Mouse (Mus musculus): Measurements from ENCODE around the gene Gpn2. TPM values are rescaled to one million over a fixed set of nuclear protein-coding genes. Genes with fewer than 3 reads are reported as not detected.

Gene Gpn2
- polyA plus RNA-seq, 1 experiment = 22.2 TPM

DNA sequence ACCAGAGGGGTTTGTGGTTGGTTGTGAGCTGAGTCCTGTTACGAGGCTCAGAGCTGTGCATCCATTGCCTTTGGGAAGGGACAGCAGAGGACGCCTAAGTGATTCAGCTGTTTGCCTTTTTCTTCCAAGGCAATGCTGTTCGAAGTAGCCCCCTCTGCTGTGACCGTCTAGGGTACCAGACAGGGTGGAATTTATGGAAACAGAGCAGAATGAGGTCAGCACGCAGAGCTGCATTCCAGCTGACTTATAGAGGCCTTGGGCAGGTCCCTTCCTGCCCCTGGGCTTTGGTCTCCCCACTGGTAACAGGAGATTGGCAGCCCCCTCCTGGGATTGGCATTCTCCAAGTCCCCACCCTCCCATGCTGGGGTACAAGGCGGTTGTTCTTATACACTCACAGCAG, 20.7 kb downstream of the Gpn2 start:
- Histone ChIP-seq H3K27ac (ENCODE audit: insufficient read depth, low read length) (no peak overlapping the region), H3K4me1 (ENCODE audit: control insufficient read depth, insufficient read depth, low read length) (peaks cover 1% of the 10 kb centered on the region; the same call in 1 of the 2 replicates), H3K4me3 (ENCODE audit: insufficient read depth, low read length) (no peak overlapping the region)
- no peak for TF ChIP-seq CTCF (IDR thresholded peaks at IDR 0.05; ENCODE audit: extremely low read depth, insufficient read depth, low read length)

DNA sequence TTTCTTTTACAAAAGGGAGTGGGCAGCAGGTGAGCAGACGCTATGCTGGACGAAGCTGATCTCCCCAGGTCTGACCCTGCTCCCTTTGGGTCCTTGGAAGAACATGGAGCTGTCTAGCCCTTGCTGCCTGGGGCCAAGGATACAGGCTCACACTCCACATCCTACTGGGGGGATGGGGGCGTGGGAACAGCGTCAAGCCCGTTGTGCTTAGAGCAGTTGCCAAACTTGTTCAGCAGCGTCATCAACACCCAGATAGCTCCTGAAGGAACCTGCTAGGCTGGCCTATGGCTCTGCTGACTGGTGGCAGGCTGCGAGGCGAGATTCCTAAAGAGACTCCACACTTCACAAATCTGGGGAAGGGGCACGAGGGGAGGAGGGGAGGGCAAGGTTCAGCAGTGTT, 21.2 kb downstream of the Gpn2 start:
- no peak for TF ChIP-seq CTCF (IDR thresholded peaks at IDR 0.05; ENCODE audit: extremely low read depth, insufficient read depth, low read length)
- TF ChIP-seq POLR2A (IDR thresholded peaks at IDR 0.05; ENCODE audit: extremely low read depth, insufficient read depth, low read length) = no peak
- Histone ChIP-seq H3K4me3 (ENCODE audit: insufficient read depth, low read length) (no peak overlapping the region), H3K4me1 (ENCODE audit: control insufficient read depth, insufficient read depth, low read length) (no peaks in the 10 kb centered on the region), H3K27ac (ENCODE audit: insufficient read depth, low read length) (no peak overlapping the region)

DNA sequence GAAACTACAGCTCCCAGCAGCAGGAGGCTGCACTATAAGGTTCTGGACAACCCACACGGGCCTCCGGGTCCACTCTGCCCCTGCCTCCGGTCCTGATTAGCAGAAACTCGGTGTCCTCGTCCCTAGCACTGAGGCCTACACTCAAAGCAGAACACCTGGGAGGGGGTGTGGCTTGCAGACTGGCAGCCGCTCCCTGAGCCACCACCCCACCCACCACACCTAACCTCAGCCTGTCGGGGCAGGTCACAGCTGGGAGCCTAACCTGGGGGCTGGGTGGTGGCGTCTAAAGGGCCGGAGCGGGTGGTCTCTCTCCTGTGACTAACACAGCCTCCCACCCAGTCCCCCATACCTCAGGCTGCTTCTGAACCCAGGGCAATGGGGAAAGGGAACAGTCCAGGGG, 23.1 kb downstream of the Gpn2 start:
- TF ChIP-seq POLR2A (IDR thresholded peaks at IDR 0.05; ENCODE audit: extremely low read depth, insufficient read depth, low read length) = no peak
- no peak for TF ChIP-seq CTCF (IDR thresholded peaks at IDR 0.05; ENCODE audit: extremely low read depth, insufficient read depth, low read length)
- H3K4me1 ChIP-seq (ENCODE audit: control insufficient read depth, insufficient read depth, low read length) = no peaks in the 10 kb centered on the region
- no peak overlapping the region for H3K27ac ChIP-seq (ENCODE audit: insufficient read depth, low read length)
- no peak overlapping the region for H3K4me3 ChIP-seq (ENCODE audit: insufficient read depth, low read length)

DNA sequence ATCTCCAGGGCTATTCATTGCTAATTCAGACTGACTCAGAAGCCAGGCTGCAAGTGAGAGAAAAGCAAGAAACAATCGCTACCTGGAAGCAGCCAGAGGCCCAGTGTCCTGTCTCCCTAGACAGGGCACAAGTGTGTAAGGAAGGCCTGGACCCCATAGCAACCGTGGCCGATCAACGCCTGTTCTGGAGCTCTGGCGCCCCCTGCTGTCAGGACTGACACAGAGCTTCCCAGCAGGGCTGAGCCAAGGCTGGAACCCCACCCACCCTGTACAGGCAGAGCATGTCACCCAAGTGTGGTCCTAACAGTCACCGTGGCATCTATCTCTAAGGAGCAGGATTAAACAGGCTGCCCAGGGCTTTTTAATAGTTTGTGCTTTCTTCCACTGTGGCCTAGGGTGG, 25.6 kb downstream of the Gpn2 start:
- Histone ChIP-seq H3K27ac (ENCODE audit: insufficient read depth, low read length) (no peak overlapping the region), H3K4me1 (ENCODE audit: control insufficient read depth, insufficient read depth, low read length) (peaks cover 4% of the 10 kb centered on the region), H3K4me3 (ENCODE audit: insufficient read depth, low read length) (no peak overlapping the region)
- TF ChIP-seq CTCF (IDR thresholded peaks at IDR 0.05; ENCODE audit: extremely low read depth, insufficient read depth, low read length) (peak; percentile 81), POLR2A (IDR thresholded peaks at IDR 0.05; ENCODE audit: extremely low read depth, insufficient read depth, low read length) (no peak)

DNA sequence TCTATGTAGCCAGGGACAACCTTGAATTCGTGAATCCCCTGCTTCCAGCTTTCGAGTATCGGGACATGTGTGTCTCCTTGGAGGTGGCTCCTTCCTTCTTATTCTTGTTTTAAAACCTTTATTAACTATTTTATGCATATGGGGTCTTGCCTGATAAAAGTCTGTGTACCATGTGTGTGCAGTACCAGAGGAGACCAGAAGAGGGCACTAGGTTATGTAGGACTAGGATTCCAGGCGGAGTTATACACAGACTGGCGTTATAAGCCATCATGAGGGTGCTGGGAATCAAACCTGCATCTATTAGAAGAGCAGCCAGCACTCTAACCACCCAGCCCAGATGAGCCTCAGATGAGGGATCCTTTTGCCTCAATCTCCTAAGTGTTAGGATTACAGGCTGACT, 27.7 kb downstream of the Gpn2 start:
- TF ChIP-seq CTCF (IDR thresholded peaks at IDR 0.05; ENCODE audit: extremely low read depth, insufficient read depth, low read length) = no peak
- no peak for TF ChIP-seq POLR2A (IDR thresholded peaks at IDR 0.05; ENCODE audit: extremely low read depth, insufficient read depth, low read length)
- Histone ChIP-seq H3K4me1 (ENCODE audit: control insufficient read depth, insufficient read depth, low read length) (peaks cover 5% of the 10 kb centered on the region), H3K4me3 (ENCODE audit: insufficient read depth, low read length) (no peak overlapping the region), H3K27ac (ENCODE audit: insufficient read depth, low read length) (no peak overlapping the region)

DNA sequence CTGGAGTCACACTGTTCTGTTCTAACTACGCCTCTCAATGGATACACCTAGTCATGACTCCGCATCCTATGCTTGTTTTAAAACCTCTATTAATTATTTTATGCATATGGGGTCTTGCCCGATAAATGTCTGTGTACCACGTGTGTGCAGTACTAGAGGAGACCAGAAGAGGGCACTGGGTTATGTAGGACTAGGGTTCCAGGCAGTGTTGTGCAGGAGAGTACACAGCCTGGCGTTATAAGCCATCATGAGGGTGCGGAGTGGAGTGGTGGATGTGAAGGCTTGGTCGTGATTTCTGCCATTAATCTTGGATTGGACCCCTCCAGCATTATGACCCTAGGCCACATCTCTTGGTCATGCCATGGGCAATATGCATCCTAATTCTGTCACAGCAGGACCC, 28.3 kb downstream of the Gpn2 start:
- Histone ChIP-seq H3K27ac (ENCODE audit: insufficient read depth, low read length) (no peak overlapping the region), H3K4me3 (ENCODE audit: insufficient read depth, low read length) (no peak overlapping the region), H3K4me1 (ENCODE audit: control insufficient read depth, insufficient read depth, low read length) (peaks cover 5% of the 10 kb centered on the region)
- TF ChIP-seq POLR2A (IDR thresholded peaks at IDR 0.05; ENCODE audit: extremely low read depth, insufficient read depth, low read length) = no peak
- TF ChIP-seq CTCF (IDR thresholded peaks at IDR 0.05; ENCODE audit: extremely low read depth, insufficient read depth, low read length) = 0 out of 2 replicates have a peak, but pooled peaks have one; percentile 10

DNA sequence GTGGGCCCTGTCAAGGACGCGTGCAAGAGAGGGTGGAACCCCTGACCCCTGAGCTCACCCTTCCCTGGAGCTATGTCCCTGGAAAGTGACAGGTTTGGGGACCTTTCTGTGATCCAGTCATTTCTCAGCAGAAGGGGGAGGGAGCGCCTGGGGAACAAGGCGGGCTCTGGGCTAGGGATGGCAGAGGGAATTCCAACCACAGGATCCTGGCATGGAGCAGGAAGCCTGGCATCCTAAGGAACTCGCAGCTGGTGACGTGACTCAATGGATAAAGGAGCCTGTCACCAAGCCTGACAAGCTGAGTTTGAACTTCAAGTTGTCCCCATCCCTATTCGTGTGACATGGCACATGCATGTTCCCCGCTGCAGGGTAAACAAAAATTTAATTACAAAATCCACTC, 28.9 kb downstream of the Gpn2 start:
- H3K4me1 ChIP-seq (ENCODE audit: control insufficient read depth, insufficient read depth, low read length) = peaks cover 5% of the 10 kb centered on the region
- TF ChIP-seq POLR2A (IDR thresholded peaks at IDR 0.05; ENCODE audit: extremely low read depth, insufficient read depth, low read length) (no peak), CTCF (IDR thresholded peaks at IDR 0.05; ENCODE audit: extremely low read depth, insufficient read depth, low read length) (no peak)
- H3K27ac ChIP-seq (ENCODE audit: insufficient read depth, low read length) = no peak overlapping the region
- no peak overlapping the region for H3K4me3 ChIP-seq (ENCODE audit: insufficient read depth, low read length)

DNA sequence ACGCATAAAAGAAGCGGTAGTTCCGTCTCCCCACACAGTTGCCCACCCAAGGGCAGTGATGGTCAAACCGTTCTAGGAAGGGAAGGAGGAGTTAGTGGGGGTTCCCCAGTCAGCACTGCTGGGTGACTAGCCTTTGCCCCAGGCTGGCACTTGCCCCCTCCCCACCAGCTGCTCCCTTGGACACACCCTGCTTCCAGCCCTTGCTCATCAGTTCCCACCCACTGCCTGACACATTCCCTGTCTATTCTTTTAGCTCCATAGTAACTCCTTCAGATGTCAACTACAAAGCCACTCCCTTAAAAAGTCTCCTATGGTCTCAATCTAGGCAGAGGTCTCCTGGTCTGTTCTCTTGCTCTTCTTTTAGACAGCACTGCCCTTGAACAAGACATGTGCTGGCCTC, 29.7 kb downstream of the Gpn2 start:
- H3K4me3 ChIP-seq (ENCODE audit: insufficient read depth, low read length) = no peak overlapping the region
- TF ChIP-seq POLR2A (IDR thresholded peaks at IDR 0.05; ENCODE audit: extremely low read depth, insufficient read depth, low read length) (no peak), CTCF (IDR thresholded peaks at IDR 0.05; ENCODE audit: extremely low read depth, insufficient read depth, low read length) (no peak)
- peaks cover 5% of the 10 kb centered on the region for H3K4me1 ChIP-seq (ENCODE audit: control insufficient read depth, insufficient read depth, low read length)
- H3K27ac ChIP-seq (ENCODE audit: insufficient read depth, low read length) = no peak overlapping the region

DNA sequence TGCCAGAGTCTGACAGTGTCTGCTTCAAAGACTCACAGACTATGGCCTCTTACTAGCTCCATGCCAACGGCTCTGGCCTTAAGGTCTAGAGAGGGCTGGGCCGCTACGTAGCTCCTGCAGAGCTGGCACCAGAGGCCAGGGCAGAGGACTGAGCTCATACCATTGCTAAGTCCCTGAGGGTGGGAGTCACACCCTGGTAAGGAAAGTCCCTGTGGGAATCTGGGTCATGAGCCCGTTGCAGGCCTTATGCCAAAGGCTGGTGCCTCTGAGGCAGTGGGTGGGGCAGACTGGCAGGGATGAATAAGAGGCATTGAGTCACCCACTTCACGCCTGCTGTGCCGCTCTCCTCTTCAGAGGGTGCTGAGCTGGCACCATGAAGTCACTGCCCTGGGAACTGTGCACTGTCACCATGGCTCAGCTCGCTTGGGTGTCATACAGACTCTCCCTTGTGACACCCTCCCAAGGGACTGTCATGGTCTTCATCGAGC, 30.2 kb downstream of the Gpn2 start:
- TF ChIP-seq CTCF (IDR thresholded peaks at IDR 0.05; ENCODE audit: extremely low read depth, insufficient read depth, low read length) (no peak), POLR2A (IDR thresholded peaks at IDR 0.05; ENCODE audit: extremely low read depth, insufficient read depth, low read length) (no peak)
- H3K4me1 ChIP-seq (ENCODE audit: control insufficient read depth, insufficient read depth, low read length) = peaks cover 5% of the 10 kb centered on the region
- no peak overlapping the region for H3K4me3 ChIP-seq (ENCODE audit: insufficient read depth, low read length)
- H3K27ac ChIP-seq (ENCODE audit: insufficient read depth, low read length) = no peak overlapping the region

DNA sequence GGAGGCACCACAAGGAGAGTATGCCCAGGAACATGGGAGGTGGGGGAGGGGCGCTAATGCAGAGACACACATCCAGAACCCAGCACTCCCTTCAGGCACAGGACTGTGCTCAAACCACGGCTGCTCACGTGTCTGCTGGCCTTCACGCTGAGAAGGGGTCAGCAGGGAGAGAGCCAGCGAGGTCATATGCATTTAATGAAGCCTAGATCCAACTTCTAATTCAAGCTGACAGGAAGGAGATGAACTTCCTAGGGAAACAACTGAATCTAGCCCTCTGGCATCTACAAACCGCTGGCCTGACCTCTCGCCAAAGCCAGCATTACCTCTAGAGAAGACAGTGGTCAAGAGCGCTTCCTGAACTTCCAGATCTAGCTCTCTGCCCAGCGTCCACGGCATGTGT, 31.3 kb downstream of the Gpn2 start:
- no peak for TF ChIP-seq CTCF (IDR thresholded peaks at IDR 0.05; ENCODE audit: extremely low read depth, insufficient read depth, low read length)
- TF ChIP-seq POLR2A (IDR thresholded peaks at IDR 0.05; ENCODE audit: extremely low read depth, insufficient read depth, low read length) = no peak
- H3K27ac ChIP-seq (ENCODE audit: insufficient read depth, low read length) = no peak overlapping the region
- H3K4me3 ChIP-seq (ENCODE audit: insufficient read depth, low read length) = no peak overlapping the region
- peaks cover 5% of the 10 kb centered on the region for H3K4me1 ChIP-seq (ENCODE audit: control insufficient read depth, insufficient read depth, low read length)

DNA sequence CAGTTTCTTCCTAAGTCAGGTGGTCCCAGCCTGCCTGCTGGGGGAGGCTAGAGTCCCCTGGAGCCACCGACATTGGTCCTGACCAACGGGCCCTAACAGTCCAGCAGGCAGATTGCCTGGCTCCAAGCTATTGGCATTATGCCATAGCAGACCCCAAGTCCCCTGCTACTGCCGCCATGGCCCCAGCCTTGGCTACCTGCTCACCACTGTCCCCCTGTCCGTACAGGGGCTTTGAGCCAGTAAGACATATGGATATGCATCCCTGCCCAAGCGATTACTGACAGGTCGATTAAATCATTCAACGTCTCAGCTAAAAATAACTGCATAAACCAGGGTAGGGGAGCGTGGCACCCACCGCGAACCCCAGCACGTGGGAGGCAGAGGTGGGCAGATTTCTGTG, 33.8 kb downstream of the Gpn2 start:
- TF ChIP-seq CTCF (IDR thresholded peaks at IDR 0.05; ENCODE audit: extremely low read depth, insufficient read depth, low read length) = no peak
- TF ChIP-seq POLR2A (IDR thresholded peaks at IDR 0.05; ENCODE audit: extremely low read depth, insufficient read depth, low read length) = no peak
- Histone ChIP-seq H3K27ac (ENCODE audit: insufficient read depth, low read length) (no peak overlapping the region), H3K4me1 (ENCODE audit: control insufficient read depth, insufficient read depth, low read length) (peaks cover 5% of the 10 kb centered on the region), H3K4me3 (ENCODE audit: insufficient read depth, low read length) (no peak overlapping the region)

All from cortical plate, adult 2 months (tissue).